Mouse (Mus musculus) macrophage (primary cell): Measurements from ENCODE around the gene Myzap. TPM values are rescaled to one million over a fixed set of nuclear protein-coding genes. Genes with fewer than 3 reads are reported as not detected.

Source experiments
- H3K27ac ChIP-seq: fragments of 350-480 bp; formaldehyde crosslinking; 2 replicates; pipeline ENCODE4 v1.9.0; 2021
- H3K36me3 ChIP-seq: fragments of 350-480 bp; formaldehyde crosslinking; 2 replicates; pipeline ENCODE4 v1.9.0; 2021; ENCODE audit errors: inconsistent target
- H3K4me3 ChIP-seq: fragments of 350-480 bp; formaldehyde crosslinking; 2 replicates; pipeline ENCODE4 v1.9.0; 2021; ENCODE audit errors: inconsistent target
- H3K79me2 ChIP-seq: fragments of 350-480 bp; formaldehyde crosslinking; 2 replicates; pipeline ENCODE4 v1.9.0; 2021; ENCODE audit errors: inconsistent target
- WGBS: methylation state at CpG from one replicate; pipeline ENCODE4 v1.1.7; 2026; ENCODE audit warnings: inconsistent platforms; ENCODE audit not compliant: missing documents; 5-methylcytosine and 5-hydroxymethylcytosine counted together
- polyA plus RNA-seq: library from polyadenylated mRNA; stranded (reverse); fragments of 250-400 nt; gene quantifications from 3 replicates; pipeline ENCODE4 v1.2.4, GENCODE M21; 2018; ENCODE audit warnings: inconsistent platforms

The Myzap gene
- polyA plus RNA-seq, 1 experiment from 2014 or later: not detected

- no peaks in the 10 kb centered on the region for H3K36me3 ChIP-seq
- H3K4me3 ChIP-seq: no peak overlapping the region
- no peak overlapping the region for H3K27ac ChIP-seq
- no peaks in the 10 kb centered on the region for H3K79me2 ChIP-seq
- WGBS: 14% methylated on average over 3 of the region's 3 CpGs
Observed at GRCm38 (mm10) chr9:71616185-71616584, 24.0 kb upstream of the Myzap start.

GRCm38 (mm10) chr9:71614643-71615042, 22.5 kb upstream of the Myzap start:
- no peak overlapping the region for H3K4me3 ChIP-seq
- H3K36me3 ChIP-seq: no peaks in the 10 kb centered on the region
- WGBS: 45% methylated on average over 2 of the region's 2 CpGs
- no peak overlapping the region for H3K27ac ChIP-seq
- no peaks in the 10 kb centered on the region for H3K79me2 ChIP-seq

GRCm38 (mm10) chr9:71612981-71613380, 20.8 kb upstream of the Myzap start:
- Histone ChIP-seq H3K36me3 (no peaks in the 10 kb centered on the region), H3K4me3 (no peak overlapping the region), H3K27ac (no peak overlapping the region), H3K79me2 (no peaks in the 10 kb centered on the region)
- 94% methylated on average over 2 of the region's 6 CpGs for WGBS

GRCm38 (mm10) chr9:71611876-71612275, 19.7 kb upstream of the Myzap start:
- Histone ChIP-seq H3K36me3 (no peaks in the 10 kb centered on the region), H3K27ac (no peak overlapping the region), H3K79me2 (no peaks in the 10 kb centered on the region), H3K4me3 (no peak overlapping the region)
- WGBS: 89% methylated on average over 4 of the region's 4 CpGs

- H3K36me3 ChIP-seq: no peaks in the 10 kb centered on the region
- no peak overlapping the region for H3K27ac ChIP-seq
- 93% methylated on average over 6 of the region's 6 CpGs for WGBS
- no peaks in the 10 kb centered on the region for H3K79me2 ChIP-seq
- H3K4me3 ChIP-seq: no peak overlapping the region
Observed at GRCm38 (mm10) chr9:71609010-71609409, 16.9 kb upstream of the Myzap start.

GRCm38 (mm10) chr9:71606296-71607057, 14.3 kb upstream of the Myzap start:
- H3K36me3 ChIP-seq: no peaks in the 10 kb centered on the region
- H3K4me3 ChIP-seq: no peak overlapping the region
- H3K27ac ChIP-seq: no peak overlapping the region
- no peaks in the 10 kb centered on the region for H3K79me2 ChIP-seq
- 8% methylated on average over 13 of the region's 13 CpGs for WGBS

GRCm38 (mm10) chr9:71604914-71605635, 12.9 kb upstream of the Myzap start:
- no peaks in the 10 kb centered on the region for H3K36me3 ChIP-seq
- H3K79me2 ChIP-seq: no peaks in the 10 kb centered on the region
- H3K27ac ChIP-seq: no peak overlapping the region
- H3K4me3 ChIP-seq: no peak overlapping the region
- WGBS: 62% methylated on average over 6 of the region's 6 CpGs

GRCm38 (mm10) chr9:71599861-71600260, 7.7 kb upstream of the Myzap start:
- 82% methylated on average over 7 of the region's 7 CpGs for WGBS
- no peaks in the 10 kb centered on the region for H3K36me3 ChIP-seq
- H3K27ac ChIP-seq: no peak overlapping the region
- H3K79me2 ChIP-seq: no peaks in the 10 kb centered on the region
- no peak overlapping the region for H3K4me3 ChIP-seq

GRCm38 (mm10) chr9:71596888-71597287, 4.7 kb upstream of the Myzap start:
- WGBS: 42% methylated on average over 6 of the region's 6 CpGs
- Histone ChIP-seq H3K36me3 (no peaks in the 10 kb centered on the region), H3K4me3 (no peak overlapping the region), H3K79me2 (no peaks in the 10 kb centered on the region), H3K27ac (no peak overlapping the region)

GRCm38 (mm10) chr9:71592577-71593285, 571 bp upstream of the Myzap start:
- 29% methylated on average over 6 of the region's 6 CpGs for WGBS

GRCm38 (mm10) chr9:71591106-71591505, 1.1 kb downstream of the Myzap start:
- Histone ChIP-seq H3K27ac (no peak overlapping the region), H3K36me3 (no peaks in the 10 kb centered on the region), H3K4me3 (no peak overlapping the region), H3K79me2 (no peaks in the 10 kb centered on the region)
- WGBS: 87% methylated on average over 5 of the region's 5 CpGs

More at GRCm38 (mm10) chr9:71592577-71593285, 571 bp upstream of the Myzap start:
- Histone ChIP-seq H3K4me3 (no peak overlapping the region), H3K27ac (no peak overlapping the region), H3K36me3 (no peaks in the 10 kb centered on the region), H3K79me2 (no peaks in the 10 kb centered on the region)

- 57% methylated on average over 7 of the region's 7 CpGs for WGBS
- H3K79me2 ChIP-seq: no peaks in the 10 kb centered on the region
- no peak overlapping the region for H3K4me3 ChIP-seq
- H3K27ac ChIP-seq: no peak overlapping the region
- no peaks in the 10 kb centered on the region for H3K36me3 ChIP-seq
Observed at GRCm38 (mm10) chr9:71589771-71590170, 2.4 kb downstream of the Myzap start.

GRCm38 (mm10) chr9:71588930-71589592, 3.1 kb downstream of the Myzap start:
- 58% methylated on average over 2 of the region's 2 CpGs for WGBS
- H3K36me3 ChIP-seq: no peaks in the 10 kb centered on the region
- no peak overlapping the region for H3K4me3 ChIP-seq
- H3K27ac ChIP-seq: no peak overlapping the region
- H3K79me2 ChIP-seq: no peaks in the 10 kb centered on the region

- 61% methylated on average over 3 of the region's 3 CpGs for WGBS
- no peaks in the 10 kb centered on the region for H3K79me2 ChIP-seq
- H3K27ac ChIP-seq: no peak overlapping the region
- H3K4me3 ChIP-seq: no peak overlapping the region
- no peaks in the 10 kb centered on the region for H3K36me3 ChIP-seq
Observed at GRCm38 (mm10) chr9:71586408-71586807, 5.8 kb downstream of the Myzap start.
